Mouse (Mus musculus) G1E-ER4 (cell line): ENCODE measurements around the gene Osbp2. TPM values are rescaled to one million over a fixed set of nuclear protein-coding genes. Genes with fewer than 3 reads are reported as not detected.

Experiments
- GATA1 ChIP-seq: IDR thresholded peaks from one replicate; pipeline ENCODE4 v1.8.0; 2012; ENCODE audit warnings: low read length, inconsistent platforms
- polyA plus RNA-seq: library from polyadenylated mRNA; stranded (reverse); fragments of >175 nt; gene quantifications from 2 replicates; pipeline ENCODE4 v1.2.3, GENCODE M21; 2012

Osbp2 gene
- polyA plus RNA-seq, 1 experiment: not detected

- TF ChIP-seq GATA1: no peak
These were observed 183.9 kb downstream of the Osbp2 start for GRCm38 (mm10) chr11:3679771-3680170.

- TF ChIP-seq GATA1: no peak
These were observed 186.5 kb downstream of the Osbp2 start for GRCm38 (mm10) chr11:3677204-3677603.

- no peak for TF ChIP-seq GATA1
These were observed 187.3 kb downstream of the Osbp2 start for GRCm38 (mm10) chr11:3676423-3676822.

GRCm38 (mm10) chr11:3674545-3674944 is 189.2 kb downstream of the Osbp2 start:
- TF ChIP-seq GATA1: no peak

- no peak for TF ChIP-seq GATA1
These were observed 192.6 kb downstream of the Osbp2 start for GRCm38 (mm10) chr11:3671000-3671628.

GRCm38 (mm10) chr11:3669849-3670248 is 193.9 kb downstream of the Osbp2 start:
- TF ChIP-seq GATA1: no peak

- no peak for TF ChIP-seq GATA1
These were observed 194.9 kb downstream of the Osbp2 start for GRCm38 (mm10) chr11:3668768-3669167.

GRCm38 (mm10) chr11:3667506-3667905 is 196.2 kb downstream of the Osbp2 start:
- TF ChIP-seq GATA1: no peak

GRCm38 (mm10) chr11:3661964-3662363 is 201.7 kb downstream of the Osbp2 start:
- no peak for TF ChIP-seq GATA1

Other genes starting within 250 kb of the Osbp2 start
- gene Morc2a, start 214.7 kb downstream of the Osbp2 start, polyA plus RNA-seq: 0.23 and 0.37 TPM in 2 replicates
- gene 4921536K21Rik, start 31.2 kb upstream of the Osbp2 start, polyA plus RNA-seq: not detected in 2 replicates
- not detected in 2 replicates for gene Dusp18, start 31.3 kb upstream of the Osbp2 start, polyA plus RNA-seq
- gene Slc35e4, start 50.8 kb upstream of the Osbp2 start, polyA plus RNA-seq: not detected in 2 replicates
- gene Tcn2, start 68.3 kb upstream of the Osbp2 start, polyA plus RNA-seq: 0.03 and 0.10 TPM in 2 replicates
- gene Pes1, start 100.1 kb upstream of the Osbp2 start, polyA plus RNA-seq: 25.5 and 78.4 TPM in 2 replicates
- gene 4930556J24Rik, start 112.9 kb upstream of the Osbp2 start, polyA plus RNA-seq: not detected in 2 replicates
- gene Gal3st1, start 119.7 kb upstream of the Osbp2 start, polyA plus RNA-seq: not detected in 2 replicates
- not detected in 2 replicates for gene Sec14l4, start 167.6 kb upstream of the Osbp2 start, polyA plus RNA-seq
- gene Sec14l3, start 200.9 kb upstream of the Osbp2 start, polyA plus RNA-seq: not detected in 2 replicates
- gene Mtfp1, start 231.5 kb upstream of the Osbp2 start, polyA plus RNA-seq: 18.8 and 27.1 TPM in 2 replicates